Mouse (Mus musculus) midbrain, embryonic 11.5 days (tissue): ENCODE data around the gene Atg10. TPM values are rescaled to one million over a fixed set of nuclear protein-coding genes. Genes with fewer than 3 reads are reported as not detected.

Source experiments
- ATAC-seq: fragments of 200-750 bp; cut with Nextera tagmentation; 2 replicates; pipeline ENCODE4 v1.8.0; 2017; ENCODE audit warnings: moderate TSS enrichment, moderate library complexity; ENCODE audit not compliant: low FRiP score
- DNase-seq: peaks from one replicate; pipeline ENCODE4 v3.0.0; 2015; ENCODE audit warnings: low spot score; ENCODE audit errors: missing footprints
- H3K27ac ChIP-seq: fragments of 300-500 bp; sonication (generic); 2 replicates; pipeline ENCODE4 v1.5.1; 2014; ENCODE audit warnings: low read depth, low read length
- H3K27me3 ChIP-seq: fragments of 300-500 bp; sonication (generic); 2 replicates; pipeline ENCODE4 v1.6.1; 2014; ENCODE audit warnings: mild to moderate bottlenecking, low read length, moderate library complexity, mixed read lengths; ENCODE audit not compliant: control insufficient read depth, insufficient read depth
- H3K36me3 ChIP-seq: fragments of 300-500 bp; sonication (generic); 2 replicates; pipeline ENCODE4 v1.6.1; 2014; ENCODE audit warnings: mild to moderate bottlenecking, low read length, moderate library complexity, mixed read lengths; ENCODE audit not compliant: control insufficient read depth, insufficient read depth
- H3K4me1 ChIP-seq: fragments of 300-500 bp; sonication (generic); 2 replicates; pipeline ENCODE4 v1.6.1; 2014; ENCODE audit warnings: low read length; ENCODE audit not compliant: control insufficient read depth, insufficient read depth
- H3K4me2 ChIP-seq: fragments of 300-500 bp; sonication (generic); 2 replicates; pipeline ENCODE4 v1.6.1; 2014; ENCODE audit warnings: mild to moderate bottlenecking, moderate library complexity
- H3K4me3 ChIP-seq: fragments of 300-500 bp; sonication (generic); 2 replicates; pipeline ENCODE4 v1.5.1; 2014; ENCODE audit warnings: low read depth, low read length
- H3K9ac ChIP-seq: fragments of 300-500 bp; sonication (generic); 2 replicates; pipeline ENCODE4 v1.6.1; 2014; ENCODE audit warnings: low read length
- H3K9me3 ChIP-seq: fragments of 300-500 bp; sonication (generic); 2 replicates; pipeline ENCODE4 v1.6.1; 2016; ENCODE audit warnings: low read length; ENCODE audit not compliant: control insufficient read depth
- WGBS: fragments of 180-500 bp; shearing (Covaris S2); extraction: QIAGEN DNeasy Blood & Tissue Kit; methylation state at CpG from one replicate; pipeline ENCODE4 v1.1.7; 2014; 5-methylcytosine and 5-hydroxymethylcytosine counted together
- polyA plus RNA-seq: library from polyadenylated mRNA; unstranded; fragments of >200 nt; fragmentation: Nextera tagmentation; extraction: Ambion mirVana; gene quantifications from 2 replicates; pipeline ENCODE4 v1.2.1, GENCODE M21; 2014

The Atg10 gene
- polyA plus RNA-seq, 1 experiment from 2014 or later: 14.7 TPM

- H3K36me3 ChIP-seq: no peaks in the 10 kb centered on the region
- no peaks in the 10 kb centered on the region for H3K27me3 ChIP-seq
- ATAC-seq (no peak), DNase-seq (no peak)
- no peaks in the 10 kb centered on the region for H3K9me3 ChIP-seq
- H3K4me3 ChIP-seq: no peak overlapping the region
- H3K9ac ChIP-seq: no peak overlapping the region
- no peaks in the 10 kb centered on the region for H3K4me1 ChIP-seq
- no peak overlapping the region for H3K4me2 ChIP-seq
- H3K27ac ChIP-seq: no peak overlapping the region
- WGBS: 92% methylated on average over 3 of the region's 3 CpGs
Observed at GRCm38 (mm10) chr13:91038034-91038433, 185.7 kb downstream of the Atg10 start.

DNA sequence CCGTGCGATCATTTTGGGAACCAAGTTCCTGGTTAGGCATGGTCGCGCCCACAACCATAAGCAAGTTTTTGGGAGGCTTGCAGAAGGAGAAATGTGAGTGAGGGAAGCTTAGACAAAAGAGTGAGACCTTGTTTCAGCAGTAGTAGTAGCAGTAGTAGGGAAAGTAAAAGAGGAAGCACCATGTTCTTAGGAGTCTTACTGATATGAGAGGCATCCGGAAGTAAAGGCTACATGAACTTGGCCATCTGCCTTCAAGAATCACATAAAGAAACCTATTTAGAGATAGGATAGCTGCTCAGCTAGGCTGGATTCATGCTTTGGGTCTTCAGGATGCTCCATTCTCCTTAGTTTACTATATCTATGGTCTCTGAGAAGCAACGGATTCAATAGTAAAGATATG lies 186.4 kb downstream of the Atg10 start:
- H3K9ac ChIP-seq: no peak overlapping the region
- 92% methylated on average over 6 of the region's 6 CpGs for WGBS
- H3K4me2 ChIP-seq: no peak overlapping the region
- no peaks in the 10 kb centered on the region for H3K36me3 ChIP-seq
- ATAC-seq (no peak), DNase-seq (no peak)
- no peak overlapping the region for H3K27ac ChIP-seq
- H3K4me3 ChIP-seq: no peak overlapping the region
- no peaks in the 10 kb centered on the region for H3K27me3 ChIP-seq
- H3K9me3 ChIP-seq: no peaks in the 10 kb centered on the region
- no peaks in the 10 kb centered on the region for H3K4me1 ChIP-seq

- H3K36me3 ChIP-seq: no peaks in the 10 kb centered on the region
- ATAC-seq (no peak), DNase-seq (peak; percentile 23)
- no peak overlapping the region for H3K9ac ChIP-seq
- H3K9me3 ChIP-seq: no peaks in the 10 kb centered on the region
- WGBS: 83% methylated on average over 2 of the region's 2 CpGs
- no peak overlapping the region for H3K4me2 ChIP-seq
- H3K27ac ChIP-seq: no peak overlapping the region
- no peaks in the 10 kb centered on the region for H3K27me3 ChIP-seq
- no peaks in the 10 kb centered on the region for H3K4me1 ChIP-seq
- no peak overlapping the region for H3K4me3 ChIP-seq
Observed at GRCm38 (mm10) chr13:91031836-91032235, 191.9 kb downstream of the Atg10 start.

DNA sequence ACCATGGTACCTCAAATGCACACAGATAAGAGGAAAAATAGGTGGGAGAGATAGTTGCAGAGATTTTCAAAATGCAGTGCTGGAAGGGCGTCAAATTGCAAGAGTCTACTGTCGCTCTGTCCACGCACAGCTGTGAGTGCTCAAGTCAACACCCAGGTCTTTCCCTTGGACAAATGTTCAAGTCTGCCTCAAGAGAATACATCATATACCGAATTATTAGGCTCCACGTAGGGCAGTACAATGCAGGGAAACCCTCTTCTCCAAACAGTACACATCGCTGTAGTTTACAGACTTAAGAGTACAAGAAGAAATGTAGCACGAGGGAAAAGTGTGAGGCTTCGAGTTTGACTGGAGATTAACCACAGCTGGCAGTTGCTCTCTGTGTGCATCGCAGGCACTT lies 200.3 kb downstream of the Atg10 start:
- no peaks in the 10 kb centered on the region for H3K4me1 ChIP-seq
- no peak overlapping the region for H3K4me3 ChIP-seq
- no peaks in the 10 kb centered on the region for H3K9me3 ChIP-seq
- no peak overlapping the region for H3K4me2 ChIP-seq
- H3K27ac ChIP-seq: no peak overlapping the region
- ATAC-seq (no peak), DNase-seq (no peak)
- 91% methylated on average over 9 of the region's 9 CpGs for WGBS
- no peak overlapping the region for H3K9ac ChIP-seq
- no peaks in the 10 kb centered on the region for H3K36me3 ChIP-seq
- H3K27me3 ChIP-seq: no peaks in the 10 kb centered on the region

- DNase-seq (no peak), ATAC-seq (no peak)
- Histone ChIP-seq H3K9ac (no peak overlapping the region), H3K9me3 (no peaks in the 10 kb centered on the region), H3K4me1 (no peaks in the 10 kb centered on the region), H3K27me3 (no peaks in the 10 kb centered on the region), H3K27ac (no peak overlapping the region), H3K4me3 (no peak overlapping the region), H3K36me3 (no peaks in the 10 kb centered on the region), H3K4me2 (no peak overlapping the region)
- 41% methylated on average over 3 of the region's 3 CpGs for WGBS
Observed at GRCm38 (mm10) chr13:91011851-91012250, 211.9 kb downstream of the Atg10 start.

GRCm38 (mm10) chr13:90995034-90995629 lies 228.6 kb downstream of the Atg10 start:
- H3K27ac ChIP-seq: no peak overlapping the region
- no peaks in the 10 kb centered on the region for H3K36me3 ChIP-seq
- 97% methylated on average over 2 of the region's 2 CpGs for WGBS
- no peaks in the 10 kb centered on the region for H3K27me3 ChIP-seq
- H3K9ac ChIP-seq: no peak overlapping the region
- DNase-seq (no peak), ATAC-seq (no peak)
- H3K9me3 ChIP-seq: no peaks in the 10 kb centered on the region
- no peaks in the 10 kb centered on the region for H3K4me1 ChIP-seq
- no peak overlapping the region for H3K4me2 ChIP-seq
- H3K4me3 ChIP-seq: no peak overlapping the region

GRCm38 (mm10) chr13:90993602-90994001 lies 230.2 kb downstream of the Atg10 start:
- ATAC-seq (peak; percentile 9; the same call in 1 of the 2 replicates), DNase-seq (no peak)
- no peak overlapping the region for H3K4me3 ChIP-seq
- H3K4me2 ChIP-seq: no peak overlapping the region
- H3K9ac ChIP-seq: no peak overlapping the region
- H3K4me1 ChIP-seq: no peaks in the 10 kb centered on the region
- no peaks in the 10 kb centered on the region for H3K36me3 ChIP-seq
- H3K27me3 ChIP-seq: no peaks in the 10 kb centered on the region
- no peak overlapping the region for H3K27ac ChIP-seq
- 84% methylated on average over 13 of the region's 13 CpGs for WGBS
- H3K9me3 ChIP-seq: no peaks in the 10 kb centered on the region

- Histone ChIP-seq H3K36me3 (no peaks in the 10 kb centered on the region), H3K27me3 (no peaks in the 10 kb centered on the region)
Observed at GRCm38 (mm10) chr13:90992948-90993347, 230.8 kb downstream of the Atg10 start.

DNA sequence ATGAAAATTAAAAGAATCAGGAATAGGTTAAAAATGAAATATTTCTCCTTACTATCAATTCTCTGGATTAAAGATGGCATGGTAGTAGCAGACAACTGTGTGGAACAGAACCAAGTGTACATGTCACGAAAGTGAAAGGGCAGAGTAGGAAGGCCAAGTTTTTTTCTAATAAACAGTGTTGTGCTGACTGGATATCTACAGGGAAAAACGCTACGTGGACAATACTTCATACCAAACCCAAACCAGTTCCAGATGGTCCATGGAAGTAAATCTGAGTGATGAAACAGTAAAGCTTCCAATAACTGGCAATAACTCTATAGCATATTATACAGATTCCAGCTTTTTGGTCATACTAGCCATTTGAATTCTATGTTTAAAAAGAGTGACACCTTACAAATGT lies 235.5 kb downstream of the Atg10 start:
- 88% methylated on average over 3 of the region's 3 CpGs for WGBS
- H3K4me2 ChIP-seq: no peak overlapping the region
- ATAC-seq (no peak), DNase-seq (no peak)
- H3K27ac ChIP-seq: no peak overlapping the region
- no peaks in the 10 kb centered on the region for H3K36me3 ChIP-seq
- H3K9ac ChIP-seq: no peak overlapping the region
- no peaks in the 10 kb centered on the region for H3K4me1 ChIP-seq
- no peak overlapping the region for H3K4me3 ChIP-seq
- H3K9me3 ChIP-seq: no peaks in the 10 kb centered on the region
- no peaks in the 10 kb centered on the region for H3K27me3 ChIP-seq

More at GRCm38 (mm10) chr13:90992948-90993347, 230.8 kb downstream of the Atg10 start:
- 91% methylated on average over 5 of the region's 5 CpGs for WGBS
- ATAC-seq: no peak
- Histone ChIP-seq H3K4me1 (no peaks in the 10 kb centered on the region), H3K9me3 (no peaks in the 10 kb centered on the region), H3K9ac (no peak overlapping the region), H3K27ac (no peak overlapping the region), H3K4me3 (no peak overlapping the region), H3K4me2 (no peak overlapping the region)
- no peak for DNase-seq
